Mouse (Mus musculus) midbrain, embryonic 13.5 days (tissue): Measurements from ENCODE around the gene Eif2s3x. TPM values are rescaled to one million over a fixed set of nuclear protein-coding genes. Genes with fewer than 3 reads are reported as not detected.
"Not testable (repeated sequence)": the region's sequence is repeated elsewhere in the genome, so short reads cannot be mapped to it uniquely, and the experiment has no call there.

Experiments used
- ATAC-seq: fragments of 200-750 bp; cut with Nextera tagmentation; 2 replicates; pipeline ENCODE4 v1.8.0; 2017; ENCODE audit warnings: mild to moderate bottlenecking, moderate TSS enrichment, moderate library complexity
- H3K27ac ChIP-seq: fragments of 300-500 bp; sonication (generic); 2 replicates; pipeline ENCODE4 v1.5.1; 2015; ENCODE audit warnings: inconsistent platforms, mild to moderate bottlenecking, moderate library complexity
- H3K27me3 ChIP-seq: fragments of 300-500 bp; sonication (generic); 2 replicates; pipeline ENCODE4 v1.6.1; 2015; ENCODE audit warnings: mild to moderate bottlenecking, inconsistent platforms
- H3K36me3 ChIP-seq: fragments of 300-500 bp; sonication (generic); 2 replicates; pipeline ENCODE4 v1.6.1; 2015; ENCODE audit warnings: mild to moderate bottlenecking, inconsistent platforms
- H3K4me1 ChIP-seq: fragments of 300-500 bp; sonication (generic); replicated peaks from 2 replicates; pipeline ENCODE4 v1.6.1; 2015; ENCODE audit warnings: inconsistent platforms
- H3K4me2 ChIP-seq: fragments of 300-500 bp; sonication (generic); replicated peaks from 2 replicates; pipeline ENCODE4 v1.6.1; 2015; ENCODE audit warnings: moderate library complexity, mild to moderate bottlenecking, inconsistent platforms
- H3K4me3 ChIP-seq: fragments of 300-500 bp; sonication (generic); replicated peaks from 2 replicates; pipeline ENCODE4 v1.5.1; 2015; ENCODE audit warnings: mild to moderate bottlenecking, inconsistent platforms
- H3K9ac ChIP-seq: fragments of 300-500 bp; sonication (generic); replicated peaks from 2 replicates; pipeline ENCODE4 v1.6.1; 2015; ENCODE audit warnings: mild to moderate bottlenecking, inconsistent platforms
- H3K9me3 ChIP-seq: fragments of 300-500 bp; sonication (generic); 2 replicates; pipeline ENCODE4 v1.6.1; 2016; ENCODE audit warnings: mild to moderate bottlenecking, inconsistent platforms
- WGBS: fragments of 180-500 bp; shearing (Covaris S2); methylation state at CpG from one replicate; pipeline ENCODE4 v1.1.7; 2015; 5-methylcytosine and 5-hydroxymethylcytosine counted together
- polyA plus RNA-seq: library from polyadenylated mRNA; unstranded; fragments of >200 nt; fragmentation: Nextera tagmentation; extraction: Ambion mirVana; gene quantifications from 2 replicates; pipeline ENCODE4 v1.2.1, GENCODE M21; 2015

Gene Eif2s3x
- 98.2 and 103 TPM in 2 replicates for polyA plus RNA-seq

DNA sequence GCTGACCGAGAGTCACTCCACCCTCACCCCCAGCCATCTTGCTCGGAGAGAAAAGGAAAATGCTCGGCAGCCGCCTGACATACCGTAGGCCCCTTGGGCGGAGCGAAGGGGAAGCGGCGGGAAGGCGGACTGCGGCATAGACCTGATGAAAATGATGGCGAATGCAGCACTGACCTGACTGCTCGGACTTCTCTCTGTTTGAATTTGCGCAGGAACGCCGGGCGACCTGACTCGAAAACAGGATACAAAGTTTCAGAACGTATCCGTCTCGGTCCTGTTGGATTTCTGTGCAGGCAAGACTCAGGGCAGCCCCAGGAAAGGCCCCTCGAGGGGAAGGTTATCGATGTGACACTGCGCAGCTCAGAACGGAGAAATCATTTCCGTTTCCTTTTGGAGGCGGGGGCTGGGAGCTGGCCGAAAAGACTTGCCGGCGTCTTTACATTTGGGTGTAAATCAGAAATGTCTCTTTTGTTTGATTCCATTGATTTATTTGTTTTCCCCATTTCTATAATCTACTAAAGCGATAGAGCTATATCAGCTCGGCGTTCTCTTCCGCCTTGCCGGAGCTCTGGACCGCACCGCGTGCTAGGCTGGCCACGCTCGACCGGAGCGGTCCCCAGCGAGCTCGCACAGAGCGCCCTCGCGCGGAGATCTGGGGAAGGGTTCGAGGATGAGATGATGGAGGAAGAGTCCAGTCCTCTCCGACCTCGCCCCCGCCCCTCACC, at the start of gene Eif2s3x:
Eif2s3x (minus strand) TSS at position 266 of the 725 bp plus-strand sequence.
- H3K27ac ChIP-seq, result peak within 1 kb of the TSS; percentile 77
- H3K9me3 ChIP-seq, result no peaks in the 10 kb centered on the region

DNA sequence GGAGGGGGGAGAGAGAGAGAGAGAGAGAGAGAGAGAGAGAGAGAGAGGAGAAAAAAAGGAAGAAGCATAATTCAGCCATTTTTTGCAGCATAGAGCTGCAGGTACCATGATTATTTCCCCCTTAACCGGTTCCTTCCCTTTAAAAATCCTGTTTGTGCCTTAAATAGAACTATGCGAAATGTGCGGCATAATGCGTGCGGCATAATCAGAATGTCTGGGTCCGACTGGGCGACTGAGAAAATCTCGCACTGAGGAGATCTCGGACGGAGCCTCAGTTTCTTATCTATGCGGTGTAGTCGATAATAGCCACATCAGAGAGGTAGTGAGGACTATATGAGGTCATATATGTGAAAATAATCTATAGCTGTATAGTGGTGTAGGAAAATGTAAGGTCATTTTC, 22.9 kb upstream of the Eif2s3x start:
- ATAC-seq, result peak; percentile 11; the same call in 1 of the 2 replicates
- no peak overlapping the region for H3K27ac ChIP-seq
- H3K27me3 ChIP-seq, result peaks cover 83% of the 10 kb centered on the region
- H3K4me2 ChIP-seq, result peak overlapping the region; percentile 54
- no peaks in the 10 kb centered on the region for H3K36me3 ChIP-seq
- peak overlapping the region; percentile 74 for H3K9ac ChIP-seq
- H3K4me1 ChIP-seq, result no peaks in the 10 kb centered on the region
- H3K9me3 ChIP-seq, result no peaks in the 10 kb centered on the region
- 28% methylated on average over 12 of the region's 12 CpGs for WGBS
- H3K4me3 ChIP-seq, result peak overlapping the region; percentile 66

More for the DNA sequence above, at the start of gene Eif2s3x:
- H3K27me3 ChIP-seq, result no peaks in the 10 kb centered on the region; the same call in 1 of the 2 replicates
- peak within 1 kb of the TSS; percentile 77 for H3K9ac ChIP-seq
- peak; percentile 95 for ATAC-seq
- peak within 1 kb of the TSS; percentile 64 for H3K4me3 ChIP-seq
- H3K4me2 ChIP-seq, result peak within 1 kb of the TSS; percentile 69
- 0 out of 2 replicates have a peak, but pooled peaks cover 5% of the 10 kb centered on the region for H3K4me1 ChIP-seq
- under 1% methylated on average over 52 of the region's 52 CpGs for WGBS
- H3K36me3 ChIP-seq, result peaks cover 17% of the 10 kb centered on the region

DNA sequence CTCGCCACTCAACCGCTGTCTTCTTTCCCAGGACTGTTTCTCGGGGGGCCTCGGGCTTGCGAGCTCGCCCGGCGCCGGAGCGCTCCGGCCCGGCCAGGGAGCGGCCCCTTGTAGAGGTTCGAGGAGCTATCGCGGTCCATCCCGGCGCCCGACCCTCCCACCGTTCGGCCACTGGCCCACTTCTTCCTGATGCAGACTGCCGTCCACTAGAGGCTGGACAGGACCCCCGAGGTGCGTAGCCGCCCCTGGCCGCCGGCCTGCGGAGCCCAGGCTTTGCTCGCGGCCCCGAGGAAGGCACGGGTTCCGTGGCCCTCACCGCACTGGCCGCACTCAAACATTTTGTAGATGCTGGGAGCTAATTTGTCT, 22.5 kb upstream of the Eif2s3x start:
- Histone ChIP-seq H3K27me3 (peaks cover 85% of the 10 kb centered on the region), H3K9me3 (no peaks in the 10 kb centered on the region), H3K4me3 (peak overlapping the region; percentile 66), H3K36me3 (no peaks in the 10 kb centered on the region), H3K4me1 (no peaks in the 10 kb centered on the region), H3K4me2 (peak overlapping the region; percentile 54), H3K27ac (peak overlapping the region; percentile 89), H3K9ac (peak overlapping the region; percentile 74)
- 21% methylated on average over 35 of the region's 35 CpGs for WGBS
- ATAC-seq, result peak; percentile 46

DNA sequence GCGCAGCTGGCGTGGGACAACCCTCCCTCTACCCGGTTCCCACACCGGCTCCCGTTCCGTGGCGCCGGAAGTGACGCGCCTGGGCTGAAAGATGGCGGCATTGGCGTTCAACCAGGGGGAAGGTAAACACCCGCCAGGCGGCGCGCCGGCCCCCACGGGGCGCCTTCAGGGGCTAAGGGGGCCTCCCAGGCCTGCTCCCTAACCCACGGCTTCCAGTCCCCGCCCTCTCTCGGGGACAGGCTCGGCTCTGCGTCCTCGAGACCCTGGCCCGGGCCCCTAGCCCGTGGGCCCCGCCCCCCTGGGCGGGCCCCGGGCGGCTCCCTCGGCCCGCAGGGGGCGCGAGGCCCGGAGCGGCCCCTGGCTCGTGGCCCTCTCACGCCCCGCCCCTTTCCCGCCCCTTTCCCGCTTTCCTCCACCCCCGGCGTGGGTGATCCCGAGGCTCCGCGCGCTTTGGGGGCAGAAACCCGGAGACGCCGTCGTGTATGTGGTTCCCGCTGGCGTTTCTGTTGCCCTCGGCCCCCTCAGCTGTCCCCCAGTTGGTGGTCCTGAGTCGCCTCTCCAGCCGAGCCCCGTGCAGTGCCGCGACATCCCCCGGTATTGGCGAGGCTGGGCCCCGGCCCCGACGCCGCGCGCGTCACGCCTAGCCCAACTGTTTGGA, 22.0 kb upstream of the Eif2s3x start, which contains the start of gene Klhl15:
Klhl15 (plus strand) TSS at position 68 of the 658 bp plus-strand sequence.
- H3K9me3 ChIP-seq, result no peaks in the 10 kb centered on the region
- peak within 1 kb of the TSS; percentile 54 for H3K4me2 ChIP-seq
- no peaks in the 10 kb centered on the region for H3K4me1 ChIP-seq
- H3K36me3 ChIP-seq, result no peaks in the 10 kb centered on the region
- H3K4me3 ChIP-seq, result peak within 1 kb of the TSS; percentile 66
- WGBS, result 18% methylated on average over 39 of the region's 70 CpGs
- peak within 1 kb of the TSS; percentile 89 for H3K27ac ChIP-seq
- peak within 1 kb of the TSS; percentile 74 for H3K9ac ChIP-seq
- peak; percentile 98 for ATAC-seq
- peaks cover 89% of the 10 kb centered on the region for H3K27me3 ChIP-seq

DNA sequence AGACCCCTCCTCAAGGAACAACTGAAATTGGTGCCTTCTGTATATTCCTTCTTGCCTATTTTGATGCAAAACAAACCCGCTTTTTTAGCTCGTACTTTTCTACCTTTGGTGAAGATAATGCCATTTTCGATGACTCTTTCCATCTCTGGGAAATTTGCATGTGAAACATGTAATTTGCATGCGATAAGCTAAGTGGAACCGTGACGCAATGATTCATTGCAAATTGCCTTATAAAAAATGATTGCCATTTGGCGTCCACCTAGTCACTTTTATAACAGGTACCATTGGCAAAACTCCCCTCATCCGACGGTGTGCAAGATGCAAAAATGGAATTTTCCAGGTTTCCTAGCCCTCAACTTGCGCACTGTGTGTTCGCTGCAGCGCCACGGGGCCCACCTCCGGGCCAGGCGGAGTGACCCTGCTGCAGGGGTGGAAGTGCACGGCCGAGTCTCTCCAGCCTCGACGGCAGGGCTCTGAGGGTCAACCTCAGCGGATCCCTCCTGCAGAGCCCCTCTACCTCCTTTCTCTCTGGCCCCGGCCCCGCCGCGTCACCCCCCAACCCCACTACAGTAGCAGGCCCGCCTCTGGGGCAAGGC, 21.4 kb upstream of the Eif2s3x start:
- Histone ChIP-seq H3K4me1 (no peaks in the 10 kb centered on the region), H3K4me3 (peak overlapping the region; percentile 66), H3K27me3 (peaks cover 85% of the 10 kb centered on the region), H3K27ac (peak overlapping the region; percentile 89), H3K9me3 (no peaks in the 10 kb centered on the region), H3K36me3 (no peaks in the 10 kb centered on the region), H3K4me2 (peak overlapping the region; percentile 54), H3K9ac (peak overlapping the region; percentile 74)
- no peak for ATAC-seq
- WGBS, result 14% methylated on average over 25 of the region's 25 CpGs

DNA sequence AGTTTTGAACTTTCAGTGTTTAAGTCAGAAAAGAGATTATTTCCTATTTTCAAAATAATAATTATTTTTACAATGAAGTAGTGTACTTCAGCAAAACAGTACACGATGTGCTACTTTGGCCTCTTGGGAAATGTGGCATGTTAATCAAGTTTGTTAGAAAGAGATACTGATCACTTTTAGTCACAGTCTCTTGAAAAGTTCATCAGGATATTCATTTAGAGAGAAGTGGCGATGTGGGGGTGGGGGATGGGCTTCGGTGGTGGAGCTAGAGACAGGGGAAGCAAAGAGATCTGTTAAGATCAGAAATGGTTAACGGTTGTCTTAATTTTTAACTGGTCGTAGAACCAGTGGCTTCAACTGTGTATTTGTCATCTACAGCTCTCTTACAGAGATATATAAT, 20.8 kb upstream of the Eif2s3x start:
- no peaks in the 10 kb centered on the region for H3K4me1 ChIP-seq
- H3K9ac ChIP-seq, result no peak overlapping the region
- no peak overlapping the region for H3K4me3 ChIP-seq
- no peak overlapping the region for H3K27ac ChIP-seq
- WGBS, result 40% methylated on average over 5 of the region's 5 CpGs
- H3K27me3 ChIP-seq, result peaks cover 80% of the 10 kb centered on the region
- ATAC-seq, result no peak
- H3K4me2 ChIP-seq, result no peak overlapping the region
- no peaks in the 10 kb centered on the region for H3K9me3 ChIP-seq
- no peaks in the 10 kb centered on the region for H3K36me3 ChIP-seq

DNA sequence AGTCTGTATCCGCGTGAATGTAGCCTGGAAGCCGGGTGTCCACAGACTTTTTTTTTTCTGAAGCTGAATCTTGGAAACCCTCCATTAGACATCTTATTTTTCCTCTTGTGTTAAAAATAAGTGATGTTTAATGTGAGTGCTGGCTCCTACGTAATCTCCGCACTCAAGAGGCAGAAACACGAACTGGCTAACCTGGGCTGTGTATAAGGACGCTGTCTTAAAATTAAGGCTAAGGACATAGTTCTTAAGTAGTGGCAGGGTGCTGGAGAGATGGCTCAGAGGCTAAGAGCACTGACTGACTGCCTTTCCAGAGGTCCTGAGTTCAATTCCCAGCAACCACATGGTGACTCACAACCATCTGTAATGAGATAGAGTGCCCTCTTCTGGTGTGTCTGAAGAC, 722 bp upstream of the Eif2s3x start:
- H3K27ac ChIP-seq, result peak overlapping the region; percentile 77
- ATAC-seq, result peak; percentile 49; the same call in 1 of the 2 replicates
- peak overlapping the region; percentile 53; the same call in 1 of the 2 replicates for H3K9ac ChIP-seq
- peak overlapping the region; percentile 64 for H3K4me3 ChIP-seq
- H3K36me3 ChIP-seq, result peaks cover 11% of the 10 kb centered on the region
- 0 out of 2 replicates have a peak, but pooled peaks cover 5% of the 10 kb centered on the region for H3K4me1 ChIP-seq
- H3K4me2 ChIP-seq, result peak overlapping the region; percentile 69
- no peaks in the 10 kb centered on the region; the same call in 1 of the 2 replicates for H3K27me3 ChIP-seq
- WGBS, result 14% methylated on average over 7 of the region's 7 CpGs
- H3K9me3 ChIP-seq, result no peaks in the 10 kb centered on the region

DNA sequence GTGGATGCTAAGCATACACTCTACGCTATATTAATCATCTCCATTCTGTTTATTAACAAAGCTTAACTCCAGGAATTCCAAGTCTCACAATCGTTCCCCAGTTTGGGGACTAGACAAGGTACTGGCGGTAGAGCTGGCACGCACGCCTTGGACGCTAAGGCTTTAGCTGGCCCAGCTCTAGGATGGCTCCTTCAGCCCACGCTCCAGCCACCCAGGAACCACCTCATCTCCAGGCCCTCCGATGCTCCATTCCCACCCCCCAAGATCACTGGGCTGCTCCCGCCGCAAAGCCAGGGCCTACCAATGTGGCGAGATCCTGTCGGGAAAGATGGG, 432 bp downstream of the Eif2s3x start:
- H3K9me3 ChIP-seq, result no peaks in the 10 kb centered on the region
- WGBS, result 0% methylated on average over 12 of the region's 12 CpGs
- H3K36me3 ChIP-seq, result peaks cover 23% of the 10 kb centered on the region
- peak overlapping the region; percentile 69 for H3K4me2 ChIP-seq
- peak overlapping the region; percentile 77 for H3K9ac ChIP-seq
- H3K4me1 ChIP-seq, result 0 out of 2 replicates have a peak, but pooled peaks cover 5% of the 10 kb centered on the region
- peak overlapping the region; percentile 64 for H3K4me3 ChIP-seq
- H3K27ac ChIP-seq, result peak overlapping the region; percentile 77
- no peaks in the 10 kb centered on the region; the same call in 1 of the 2 replicates for H3K27me3 ChIP-seq
- no peak for ATAC-seq

DNA sequence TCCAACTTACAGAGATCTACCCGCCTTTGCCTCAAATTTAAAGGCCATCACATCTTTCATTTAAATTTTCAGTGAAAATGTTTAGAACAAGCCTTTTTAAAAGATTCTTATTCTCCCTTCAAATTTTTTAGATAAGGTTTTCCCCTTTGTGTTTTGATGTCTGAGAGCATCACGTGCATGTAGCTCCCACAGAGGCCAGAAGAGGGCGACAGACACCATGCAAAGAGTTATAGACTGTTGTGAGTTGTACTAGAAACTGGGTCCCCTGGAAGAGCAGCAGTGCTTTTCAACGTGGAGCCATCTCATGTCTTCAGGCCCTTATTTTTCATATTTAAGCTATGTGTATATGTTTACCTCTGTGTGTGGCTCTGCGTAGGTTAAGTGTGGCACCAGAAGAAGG, 14.9 kb downstream of the Eif2s3x start:
- H3K9ac ChIP-seq, result no peak overlapping the region
- H3K36me3 ChIP-seq, result peaks cover 84% of the 10 kb centered on the region
- 85% methylated on average over 5 of the region's 5 CpGs for WGBS
- H3K27me3 ChIP-seq, result no peaks in the 10 kb centered on the region
- no peaks in the 10 kb centered on the region for H3K4me1 ChIP-seq
- H3K9me3 ChIP-seq, result no peaks in the 10 kb centered on the region
- no peak for ATAC-seq
- H3K4me2 ChIP-seq, result no peak overlapping the region
- H3K4me3 ChIP-seq, result no peak overlapping the region
- H3K27ac ChIP-seq, result no peak overlapping the region

DNA sequence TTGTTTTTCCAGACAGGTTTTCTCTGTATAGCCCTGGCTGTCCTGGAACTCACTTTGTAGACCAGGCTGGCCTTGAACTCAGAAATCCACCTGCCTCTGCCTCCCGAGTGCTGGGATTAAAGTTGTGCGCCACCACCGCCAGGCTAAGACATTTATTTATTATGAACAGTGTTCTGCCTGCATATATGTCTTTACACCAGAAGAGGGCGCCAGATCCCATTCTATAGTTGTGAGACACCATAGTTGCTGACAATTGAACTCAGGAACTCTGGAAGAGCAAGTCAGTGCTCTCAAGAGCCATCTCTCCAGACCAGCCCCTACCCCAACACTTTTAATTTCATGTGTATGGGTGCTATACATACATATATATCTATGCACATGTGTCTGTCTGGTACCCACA, 18.8 kb downstream of the Eif2s3x start:
- 71% methylated on average over 4 of the region's 4 CpGs for WGBS
- H3K9me3 ChIP-seq, result not testable (repeated sequence)

DNA sequence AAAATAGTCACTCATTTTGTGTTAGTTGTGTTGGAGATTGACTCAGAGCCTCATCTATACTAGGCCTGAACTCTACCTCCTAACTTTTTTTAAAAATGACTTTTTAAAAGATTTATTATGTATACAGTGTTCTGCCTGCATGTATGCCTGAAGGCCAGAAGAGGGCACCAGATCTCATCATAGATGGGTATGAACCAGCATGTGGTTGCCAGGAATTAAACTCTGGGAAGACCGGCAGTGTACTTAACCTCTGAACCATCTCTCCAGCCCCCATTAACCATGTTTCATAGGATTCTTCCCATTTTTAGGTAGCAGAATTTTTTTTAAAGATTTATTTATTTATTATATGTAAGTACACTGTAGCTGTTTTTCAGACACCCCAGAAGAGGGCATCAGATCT, 27.5 kb downstream of the Eif2s3x start:
- no peak for ATAC-seq
- H3K27me3 ChIP-seq, result peaks cover 37% of the 10 kb centered on the region
- no peaks in the 10 kb centered on the region for H3K36me3 ChIP-seq
- H3K9me3 ChIP-seq, result no peaks in the 10 kb centered on the region
- no peak overlapping the region for H3K4me3 ChIP-seq
- H3K4me2 ChIP-seq, result no peak overlapping the region
- no peak overlapping the region for H3K9ac ChIP-seq
- H3K4me1 ChIP-seq, result 0 out of 2 replicates have a peak, but pooled peaks cover 2% of the 10 kb centered on the region
- H3K27ac ChIP-seq, result no peak overlapping the region
- 61% methylated on average over 1 of the region's 1 CpGs for WGBS

More for the DNA sequence above, 18.8 kb downstream of the Eif2s3x start:
- peaks cover 57% of the 10 kb centered on the region for H3K36me3 ChIP-seq
- not testable (repeated sequence) for H3K4me3 ChIP-seq, H3K9ac ChIP-seq, H3K4me1 ChIP-seq, H3K27ac ChIP-seq, ATAC-seq, H3K4me2 ChIP-seq, H3K27me3 ChIP-seq

DNA sequence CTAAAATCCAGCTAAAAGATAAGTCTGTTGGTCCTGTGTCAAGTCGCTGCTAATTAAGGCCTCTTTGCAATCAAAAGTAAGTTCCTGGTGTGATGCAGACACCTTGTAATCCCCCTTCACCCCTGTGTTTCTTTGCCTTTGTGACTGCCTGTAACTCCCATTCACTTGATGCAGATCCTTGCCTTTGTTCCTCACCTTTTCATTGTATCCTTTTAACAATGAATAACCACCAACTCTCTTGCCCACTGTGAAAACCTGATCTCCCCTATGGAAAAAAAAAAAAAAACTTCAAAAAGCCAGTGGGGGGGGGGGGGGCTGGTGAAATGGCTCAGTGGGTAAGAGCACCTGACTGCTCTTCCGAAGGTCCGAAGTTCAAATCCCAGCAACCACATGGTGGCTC, 28.8 kb downstream of the Eif2s3x start:
- H3K4me3 ChIP-seq, result no peak overlapping the region
- no peak overlapping the region for H3K27ac ChIP-seq
- H3K4me1 ChIP-seq, result 0 out of 2 replicates have a peak, but pooled peaks cover 2% of the 10 kb centered on the region
- H3K4me2 ChIP-seq, result no peak overlapping the region
- no peaks in the 10 kb centered on the region for H3K36me3 ChIP-seq
- no peaks in the 10 kb centered on the region for H3K9me3 ChIP-seq
- peaks cover 43% of the 10 kb centered on the region for H3K27me3 ChIP-seq
- no peak for ATAC-seq
- 11% methylated on average over 3 of the region's 3 CpGs for WGBS
- H3K9ac ChIP-seq, result no peak overlapping the region
